Mouse (Mus musculus): ENCODE results near the gene Dach1.

GRCm38 (mm10) chr14:98171861-98172260, 2.3 kb upstream of the Dach1 start:
- TF ChIP-seq GATA1 (IDR thresholded peaks at IDR 0.05; ENCODE audit: low read depth, low read length) (no peak), UBTF (IDR thresholded peaks at IDR 0.05; ENCODE audit: borderline replicate concordance, insufficient read depth, low read depth, low read length) (no peak), ZC3H11A (IDR thresholded peaks at IDR 0.05; ENCODE audit: low read depth, low read length) (no peak), RAD21 (IDR thresholded peaks at IDR 0.05; ENCODE audit: low read depth, low read length) (no peak), CTCF (IDR thresholded peaks at IDR 0.05 in 2 of 3, conservative IDR thresholded peaks at IDR 0.05 in 1 of 3; ENCODE audit: control insufficient read depth in 1 of 3, insufficient read depth in 1 of 3, low read depth in 2 of 3, low read length in 3 of 3, poor library complexity in 1 of 3, severe bottlenecking in 1 of 3) (no peak), POLR2A (IDR thresholded peaks at IDR 0.05; ENCODE audit: control insufficient read depth in 1 of 2, insufficient read depth in 1 of 2, low read depth in 1 of 2, low read length in 2 of 2, poor library complexity in 1 of 2) (no peak), POLR2AphosphoS2 (IDR thresholded peaks at IDR 0.05; ENCODE audit: low read length) (no peak)

Data from MEL (cell line).